Mouse (Mus musculus): ENCODE results near the gene Tmem63b.

Tmem63b gene

GRCm38 (mm10) chr17:45686716-45687115, at the start of gene Tmem63b:
Tmem63b (minus strand) TSS chr17:45686905.
- DNase-seq, result peak; percentile 38

DNA sequence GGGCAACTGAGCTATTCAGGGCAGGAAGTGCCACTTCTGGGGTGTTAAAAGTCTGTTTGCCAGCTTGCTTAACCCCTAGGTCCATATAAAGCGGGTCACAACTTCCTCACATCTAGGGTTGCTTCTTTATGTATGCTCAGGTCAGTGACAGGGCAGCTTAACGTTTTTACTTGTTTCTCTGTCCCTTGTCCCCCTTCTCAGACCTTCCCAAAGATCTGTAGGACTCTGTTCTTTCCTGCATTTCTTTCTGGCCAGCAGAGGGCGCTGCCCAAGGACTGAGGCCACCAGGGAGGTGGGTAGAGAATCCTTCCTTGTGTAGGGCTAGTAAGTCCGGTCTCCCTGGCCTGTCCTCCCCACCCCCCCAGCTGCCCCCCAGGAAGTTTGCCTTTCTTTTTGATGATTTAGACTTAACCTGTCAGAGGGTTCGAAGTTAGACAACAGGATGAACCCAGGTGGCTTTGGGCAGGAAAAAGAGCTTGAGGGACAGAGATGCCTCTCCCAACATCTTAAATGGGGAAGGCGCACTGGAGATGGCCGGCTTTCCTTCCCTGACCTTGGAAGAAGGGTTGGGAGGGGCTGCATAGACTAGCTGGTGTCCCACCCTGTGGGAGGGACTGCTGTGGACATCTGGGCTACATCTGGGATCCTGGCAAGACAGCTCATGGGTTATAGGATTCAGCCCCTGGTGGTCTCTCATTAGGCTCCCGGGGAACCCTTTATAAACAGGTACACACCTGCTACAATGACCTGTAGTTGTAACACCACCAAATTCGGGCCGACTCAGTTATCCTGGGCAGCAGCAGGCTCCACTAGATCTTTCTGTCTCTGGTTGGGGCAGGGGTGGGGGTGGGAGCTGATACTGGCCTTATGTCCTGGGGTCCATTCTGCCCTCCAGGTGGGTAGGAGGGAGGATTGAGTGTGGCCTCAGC, 48.9 kb upstream of the Tmem63b start:
- peak; percentile 91 for DNase-seq

DNA sequence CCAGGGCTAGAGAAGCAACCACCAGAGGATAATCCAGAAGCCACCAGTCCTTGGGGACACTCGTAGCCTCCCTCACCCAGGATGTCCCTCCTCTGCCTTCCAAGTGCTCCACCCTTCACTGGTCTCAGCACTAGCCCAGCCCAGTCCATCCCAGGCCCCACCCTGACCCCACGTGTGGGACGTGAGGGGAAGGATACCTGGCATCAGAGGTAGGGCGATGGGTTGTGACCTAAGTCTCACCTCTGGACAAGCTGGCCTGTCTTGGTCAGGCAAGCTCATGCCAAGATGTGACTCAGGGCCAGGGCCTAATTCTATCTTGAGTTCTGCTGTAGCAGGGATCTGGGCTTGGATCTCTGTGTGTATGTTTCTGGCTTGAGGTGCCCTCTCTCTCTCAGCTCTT, 48.2 kb upstream of the Tmem63b start:
- no peak for DNase-seq

DNA sequence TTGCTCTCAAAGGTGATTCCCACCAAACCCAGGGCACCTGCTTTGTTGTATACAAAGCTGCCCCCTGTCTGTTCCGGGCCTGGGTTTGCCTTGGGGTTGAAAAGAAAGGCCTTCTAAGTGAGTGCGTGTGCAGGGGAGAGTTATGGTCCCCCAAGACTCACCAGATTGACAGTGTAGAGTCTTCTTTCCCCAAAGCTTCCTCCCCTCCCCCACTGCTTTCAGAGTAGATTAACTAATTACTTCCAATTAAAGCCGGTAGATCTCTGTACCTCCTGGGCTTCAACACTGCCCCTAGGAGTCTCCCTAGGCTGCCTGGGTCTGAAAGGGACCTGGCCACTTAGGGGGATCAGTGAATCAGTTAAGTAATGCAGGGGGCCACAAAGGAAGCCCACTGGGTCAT, 47.6 kb upstream of the Tmem63b start:
- no peak for DNase-seq

- DNase-seq, result no peak
These were observed 47.1 kb upstream of the Tmem63b start, which contains the start of gene 1600014C23Rik for GRCm38 (mm10) chr17:45733735-45734301. 1600014C23Rik (minus strand) TSS chr17:45733844.

GRCm38 (mm10) chr17:45733038-45733734, 46.5 kb upstream of the Tmem63b start:
- DNase-seq, result no peak

DNA sequence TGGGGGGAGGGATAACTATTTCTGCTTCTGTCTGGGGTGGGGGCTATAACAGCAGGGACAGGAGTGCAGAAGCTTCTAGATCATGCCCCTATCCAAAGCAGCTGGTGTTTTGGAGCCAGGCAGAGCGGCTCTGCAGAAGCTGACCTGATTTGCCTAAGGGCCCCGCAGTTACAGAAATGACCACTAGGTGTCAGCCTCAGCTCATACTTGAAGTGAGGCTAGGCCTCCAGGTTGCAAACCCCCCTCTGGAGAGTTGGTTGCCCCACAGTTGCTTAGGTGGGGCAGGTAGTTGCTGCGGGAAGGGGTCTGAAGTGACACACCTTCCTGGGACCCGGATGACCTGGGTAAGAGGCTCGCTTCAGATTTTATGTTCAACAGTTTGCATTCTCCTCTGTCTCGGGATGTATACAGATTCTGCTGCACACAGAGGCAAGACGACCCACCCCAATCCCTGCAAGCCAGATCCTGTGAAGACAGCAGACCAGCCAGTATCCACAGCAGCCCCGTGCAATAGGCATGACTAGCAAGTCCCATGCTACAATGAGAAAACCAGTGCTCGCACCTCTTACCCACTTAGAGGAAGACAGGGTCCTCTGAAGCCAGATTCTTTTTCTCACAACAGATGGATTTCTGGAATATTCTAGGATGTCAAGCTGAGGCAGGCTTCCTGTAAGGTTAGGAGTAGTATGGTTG, 44.6 kb upstream of the Tmem63b start:
- DNase-seq, result peak; percentile 93

DNA sequence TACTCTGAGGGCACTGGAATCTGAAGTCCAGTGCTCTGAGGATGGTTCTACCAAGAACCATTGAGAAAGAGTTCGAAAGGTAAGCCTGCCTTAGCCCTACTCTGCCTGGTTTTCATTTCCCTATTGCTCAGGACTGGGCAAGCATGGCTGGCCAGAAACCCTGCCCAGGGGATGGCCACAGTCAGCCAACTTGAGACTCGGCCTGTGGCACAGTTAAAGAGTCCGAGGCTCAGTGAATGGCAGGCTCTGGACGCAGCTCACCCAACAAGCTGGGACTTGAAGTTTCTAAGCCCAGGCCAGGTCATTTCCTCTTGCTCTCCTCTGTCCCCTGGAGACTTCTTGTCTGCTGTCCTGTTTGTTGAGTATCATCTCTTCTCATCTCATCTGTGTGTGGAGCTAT, 44.0 kb upstream of the Tmem63b start:
- no peak for DNase-seq

- DNase-seq, result no peak
These were observed 42.7 kb upstream of the Tmem63b start for GRCm38 (mm10) chr17:45729387-45729786.

- DNase-seq, result no peak
These were observed 41.4 kb upstream of the Tmem63b start for GRCm38 (mm10) chr17:45727983-45728723.

- DNase-seq, result no peak
These were observed 40.8 kb upstream of the Tmem63b start for GRCm38 (mm10) chr17:45727481-45727880.

DNA sequence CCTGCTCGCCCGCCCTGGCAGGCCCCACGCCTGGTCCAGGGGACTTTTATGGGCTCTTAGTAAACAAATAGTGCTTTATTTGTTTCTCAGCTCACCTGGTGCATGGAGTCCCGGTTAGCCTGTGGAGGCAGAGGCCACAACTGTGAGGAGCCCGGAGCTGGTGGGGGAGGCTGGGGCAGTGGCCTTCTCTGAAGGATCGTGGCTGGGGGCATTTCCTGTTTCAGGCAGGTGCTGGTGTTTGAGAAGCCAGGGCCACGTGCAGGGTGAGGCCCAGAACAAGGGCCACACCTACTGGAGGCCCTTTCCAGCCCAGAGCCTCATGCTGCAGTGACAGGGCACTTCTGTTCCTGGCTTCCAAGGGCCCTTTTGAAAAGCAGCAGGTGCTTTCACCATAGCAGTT, 39.5 kb upstream of the Tmem63b start:
- peak; percentile 65 for DNase-seq

- DNase-seq, result no peak
These were observed 37.8 kb upstream of the Tmem63b start for GRCm38 (mm10) chr17:45724574-45724921.

DNA sequence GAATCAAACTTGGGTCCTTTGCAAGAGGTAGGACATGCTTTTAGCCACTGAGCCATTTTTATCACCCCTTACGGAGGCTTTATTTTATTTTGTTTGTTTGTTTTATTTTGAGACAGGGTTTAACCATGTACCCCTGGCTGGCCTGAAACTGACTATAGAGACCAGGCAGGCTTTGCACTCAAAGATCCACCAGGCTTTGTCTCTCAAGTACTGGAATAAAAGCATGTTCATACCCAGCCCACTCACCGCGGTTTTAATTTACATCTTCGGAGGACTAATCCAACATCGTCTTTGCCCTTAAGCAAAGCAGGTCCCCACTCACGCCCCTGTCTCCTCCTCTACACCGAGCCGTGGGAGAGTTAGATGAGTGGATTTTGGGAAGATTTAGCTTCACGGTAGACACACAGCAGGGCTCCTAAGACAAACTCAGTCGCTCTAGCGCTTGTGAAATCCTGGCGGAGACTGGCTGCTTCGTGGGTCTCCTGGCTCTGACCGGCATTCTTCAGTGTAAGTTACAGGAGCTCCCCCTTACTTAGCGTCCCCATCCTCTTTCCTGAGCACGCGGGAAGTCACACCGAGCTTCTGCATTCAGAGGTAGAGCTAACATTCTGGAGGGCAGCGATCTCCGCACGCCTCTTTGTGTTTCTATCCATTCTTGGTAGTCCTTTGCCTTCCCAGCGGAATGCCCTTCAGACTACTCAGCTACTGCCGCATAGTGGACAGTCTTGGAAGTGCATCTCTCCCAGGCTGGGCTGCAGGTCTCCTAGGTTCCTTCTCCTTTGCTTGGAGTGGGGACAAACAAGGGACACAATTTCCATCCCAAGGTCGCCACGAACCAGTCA, 37.2 kb upstream of the Tmem63b start:
- DNase-seq, result peak; percentile 89

DNA sequence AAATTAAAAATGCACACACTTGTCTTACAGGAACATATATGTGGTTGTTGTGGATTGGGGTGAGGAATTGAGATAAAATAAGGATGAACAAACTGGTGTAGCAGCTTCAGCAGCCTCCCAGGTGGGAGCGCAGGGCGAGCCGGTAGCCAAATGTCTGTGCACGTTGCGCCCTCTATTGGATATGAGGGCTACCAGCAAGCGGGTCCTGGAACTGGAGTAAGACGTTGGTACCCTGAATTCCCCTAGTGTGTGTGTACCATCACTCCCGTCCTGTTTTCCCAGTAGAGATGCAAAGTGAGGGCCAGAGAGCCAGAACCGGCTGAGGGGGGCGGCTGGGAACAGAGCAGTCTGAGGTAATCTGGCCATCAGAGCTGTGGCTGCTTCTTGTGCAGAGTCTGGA, 31.6 kb upstream of the Tmem63b start:
- peak; percentile 85 for DNase-seq

DNA sequence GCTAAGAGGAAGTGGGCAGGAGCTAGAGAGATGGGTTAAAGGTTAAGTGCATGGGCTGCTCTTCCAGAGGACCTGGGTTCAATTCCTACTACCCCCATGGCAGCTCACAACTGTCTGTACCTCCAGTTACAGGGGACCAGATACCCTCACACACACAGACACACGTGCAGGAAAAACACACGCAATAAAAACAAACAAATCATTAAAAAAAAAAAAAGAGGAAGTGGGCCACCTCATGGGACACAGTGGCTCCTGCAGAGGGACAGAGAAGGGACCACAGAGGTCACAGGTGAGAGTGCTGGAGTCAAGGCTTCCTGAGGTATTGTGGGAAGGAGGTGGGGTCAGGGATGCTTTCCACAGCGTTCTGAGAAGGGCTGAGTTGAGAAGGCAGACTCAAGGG, 24.8 kb upstream of the Tmem63b start:
- no peak for DNase-seq

GRCm38 (mm10) chr17:45710407-45710806, 23.7 kb upstream of the Tmem63b start:
- DNase-seq, result no peak

DNA sequence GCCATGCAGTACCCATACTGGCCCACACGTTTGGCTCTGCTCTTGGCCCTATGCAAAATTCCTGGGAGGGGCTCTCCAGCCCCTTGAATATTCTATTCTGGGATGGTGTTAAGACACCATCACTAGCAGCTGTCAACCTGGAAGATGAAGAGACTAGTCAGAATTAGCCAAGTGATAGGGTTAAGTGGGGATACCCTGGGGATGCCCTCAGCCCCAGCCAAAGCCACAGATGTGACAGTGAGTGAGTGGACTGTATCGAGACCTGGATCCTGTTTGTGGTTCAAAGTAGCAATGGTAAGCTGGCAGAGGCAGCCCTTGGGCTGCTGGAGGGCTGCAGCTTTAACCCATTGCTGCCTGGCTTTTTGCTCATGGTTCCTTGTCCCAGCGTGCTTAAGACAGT, 23.1 kb upstream of the Tmem63b start:
- DNase-seq, result no peak

DNA sequence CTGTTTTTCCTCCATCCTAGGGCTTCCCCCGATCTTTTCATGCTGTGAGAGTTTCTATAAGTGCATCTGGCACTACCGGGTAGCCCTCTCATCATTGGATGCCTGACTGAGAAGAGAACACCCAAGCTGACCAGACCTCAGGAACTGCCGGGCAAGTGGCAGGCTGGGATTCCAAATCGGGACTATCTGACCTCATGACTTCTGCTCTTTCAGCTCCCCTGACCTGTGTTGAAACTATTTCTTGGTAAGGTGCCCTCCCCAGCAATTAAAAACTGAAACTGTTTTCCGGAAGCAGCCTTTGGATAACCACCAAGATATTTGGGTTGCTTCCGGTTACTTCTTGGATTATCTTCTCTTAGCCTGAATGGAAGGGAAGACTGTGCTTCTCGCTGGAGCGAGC, 21.5 kb upstream of the Tmem63b start:
- no peak for DNase-seq

- no peak for DNase-seq
These were observed 20.7 kb upstream of the Tmem63b start for GRCm38 (mm10) chr17:45707376-45707775.

- DNase-seq, result no peak
These were observed 20.1 kb upstream of the Tmem63b start for GRCm38 (mm10) chr17:45706796-45707195.

Data from lung, postnatal 36 days (tissue).